Mouse (Mus musculus): Measurements from ENCODE around the gene Plekha6. TPM values are rescaled to one million over a fixed set of nuclear protein-coding genes. Genes with fewer than 3 reads are reported as not detected.

Gene Plekha6
- polyA plus RNA-seq, 1 experiment from 2014 or later = 23.4 TPM

- H3K27me3 ChIP-seq (replicated peaks) = no peaks in the 10 kb centered on the region
- no peak overlapping the region for H3K9ac ChIP-seq
- no peaks in the 10 kb centered on the region for H3K9me3 ChIP-seq
- H3K27ac ChIP-seq = no peak overlapping the region
- H3K4me2 ChIP-seq = no peak overlapping the region
- no peak overlapping the region for H3K4me3 ChIP-seq
- 94% methylated on average over 8 of the region's 8 CpGs for WGBS
- ATAC-seq (replicated peaks) = no peak
- no peaks in the 10 kb centered on the region for H3K36me3 ChIP-seq (replicated peaks)
- H3K4me1 ChIP-seq = no peaks in the 10 kb centered on the region
These were observed 15.9 kb upstream of the Plekha6 start for GRCm38 (mm10) chr1:133148122-133148521.

GRCm38 (mm10) chr1:133150556-133150955 is 13.5 kb upstream of the Plekha6 start:
- Histone ChIP-seq H3K27me3 (replicated peaks) (no peaks in the 10 kb centered on the region), H3K4me1 (no peaks in the 10 kb centered on the region), H3K9ac (no peak overlapping the region), H3K36me3 (replicated peaks) (no peaks in the 10 kb centered on the region), H3K27ac (no peak overlapping the region), H3K9me3 (no peaks in the 10 kb centered on the region), H3K4me3 (no peak overlapping the region), H3K4me2 (no peak overlapping the region)
- WGBS = 89% methylated on average over 2 of the region's 2 CpGs
- no peak for ATAC-seq (replicated peaks)

- Histone ChIP-seq H3K36me3 (replicated peaks) (no peaks in the 10 kb centered on the region), H3K9ac (no peak overlapping the region), H3K4me2 (no peak overlapping the region), H3K4me3 (no peak overlapping the region), H3K27me3 (replicated peaks) (no peaks in the 10 kb centered on the region), H3K4me1 (no peaks in the 10 kb centered on the region), H3K9me3 (no peaks in the 10 kb centered on the region), H3K27ac (no peak overlapping the region)
- no peak for ATAC-seq (replicated peaks)
- 91% methylated on average over 3 of the region's 3 CpGs for WGBS
These were observed 11.8 kb upstream of the Plekha6 start for GRCm38 (mm10) chr1:133152213-133152612.

GRCm38 (mm10) chr1:133155270-133155669 is 8.7 kb upstream of the Plekha6 start:
- no peak for ATAC-seq (replicated peaks)
- Histone ChIP-seq H3K4me2 (no peak overlapping the region), H3K4me3 (no peak overlapping the region), H3K9ac (no peak overlapping the region), H3K9me3 (no peaks in the 10 kb centered on the region), H3K4me1 (peaks cover 3% of the 10 kb centered on the region; the same call in 1 of the 2 replicates), H3K27me3 (replicated peaks) (no peaks in the 10 kb centered on the region), H3K27ac (no peak overlapping the region), H3K36me3 (replicated peaks) (no peaks in the 10 kb centered on the region)
- WGBS = 86% methylated on average over 6 of the region's 6 CpGs

- peaks cover 19% of the 10 kb centered on the region for H3K27me3 ChIP-seq (replicated peaks)
- no peak overlapping the region for H3K4me2 ChIP-seq
- no peaks in the 10 kb centered on the region for H3K9me3 ChIP-seq
- H3K4me3 ChIP-seq = no peak overlapping the region
- peaks cover 13% of the 10 kb centered on the region for H3K4me1 ChIP-seq
- ATAC-seq (replicated peaks) = no peak
- no peaks in the 10 kb centered on the region for H3K36me3 ChIP-seq (replicated peaks)
- no peak overlapping the region for H3K27ac ChIP-seq
- whole genome bisulfite sequencing = 57% methylated on average over 7 of the region's 7 CpGs
- no peak overlapping the region for H3K9ac ChIP-seq
These were observed 4.9 kb upstream of the Plekha6 start for GRCm38 (mm10) chr1:133159128-133159564.

GRCm38 (mm10) chr1:133161559-133161958 is 2.5 kb upstream of the Plekha6 start:
- no peak overlapping the region for H3K4me2 ChIP-seq
- H3K36me3 ChIP-seq (replicated peaks) = no peaks in the 10 kb centered on the region
- H3K9ac ChIP-seq = no peak overlapping the region
- H3K4me1 ChIP-seq = peaks cover 23% of the 10 kb centered on the region
- H3K9me3 ChIP-seq = no peaks in the 10 kb centered on the region
- H3K27ac ChIP-seq = no peak overlapping the region
- ATAC-seq (replicated peaks) = no peak
- H3K4me3 ChIP-seq = no peak overlapping the region
- H3K27me3 ChIP-seq (replicated peaks) = peaks cover 22% of the 10 kb centered on the region
- WGBS = 78% methylated on average over 4 of the region's 4 CpGs

- no peak overlapping the region for H3K27ac ChIP-seq
- H3K4me3 ChIP-seq = no peak overlapping the region
- H3K36me3 ChIP-seq (replicated peaks) = no peaks in the 10 kb centered on the region
- H3K9ac ChIP-seq = no peak overlapping the region
- H3K9me3 ChIP-seq = no peaks in the 10 kb centered on the region
- no peak for ATAC-seq (replicated peaks)
- H3K4me1 ChIP-seq = peaks cover 23% of the 10 kb centered on the region
- WGBS = 74% methylated on average over 10 of the region's 10 CpGs
- no peak overlapping the region for H3K4me2 ChIP-seq
- H3K27me3 ChIP-seq (replicated peaks) = peaks cover 22% of the 10 kb centered on the region
These were observed 2.0 kb upstream of the Plekha6 start for GRCm38 (mm10) chr1:133162046-133162445.

- Histone ChIP-seq H3K27ac (no peak overlapping the region), H3K9ac (no peak overlapping the region), H3K4me1 (peaks cover 23% of the 10 kb centered on the region), H3K4me3 (no peak overlapping the region), H3K9me3 (no peaks in the 10 kb centered on the region), H3K36me3 (replicated peaks) (no peaks in the 10 kb centered on the region), H3K27me3 (replicated peaks) (peaks cover 22% of the 10 kb centered on the region), H3K4me2 (peak overlapping the region; percentile 99; the same call in 1 of the 2 replicates)
- WGBS = 61% methylated on average over 8 of the region's 8 CpGs
- ATAC-seq (replicated peaks) = no peak
These were observed 1.0 kb upstream of the Plekha6 start for GRCm38 (mm10) chr1:133162981-133163380.

- Histone ChIP-seq H3K9ac (no peak overlapping the region), H3K9me3 (no peaks in the 10 kb centered on the region), H3K4me1 (peaks cover 20% of the 10 kb centered on the region), H3K36me3 (replicated peaks) (no peaks in the 10 kb centered on the region), H3K27me3 (replicated peaks) (peaks cover 22% of the 10 kb centered on the region), H3K4me2 (peak overlapping the region; percentile 99), H3K27ac (no peak overlapping the region), H3K4me3 (peak overlapping the region; percentile 56)
- 1% methylated on average over 10 of the region's 10 CpGs for WGBS
- ATAC-seq (replicated peaks) = no peak
These were observed 591 bp downstream of the Plekha6 start for GRCm38 (mm10) chr1:133164591-133165011.

- 36% methylated on average over 11 of the region's 11 CpGs for WGBS
- H3K4me2 ChIP-seq = peak overlapping the region; percentile 99; the same call in 1 of the 2 replicates
- ATAC-seq (replicated peaks) = no peak
- peaks cover 20% of the 10 kb centered on the region for H3K4me1 ChIP-seq
- H3K27ac ChIP-seq = no peak overlapping the region
- H3K27me3 ChIP-seq (replicated peaks) = peaks cover 22% of the 10 kb centered on the region
- H3K36me3 ChIP-seq (replicated peaks) = no peaks in the 10 kb centered on the region
- no peak overlapping the region for H3K9ac ChIP-seq
- no peaks in the 10 kb centered on the region for H3K9me3 ChIP-seq
- H3K4me3 ChIP-seq = no peak overlapping the region
These were observed 1.1 kb downstream of the Plekha6 start for GRCm38 (mm10) chr1:133165111-133165510.

GRCm38 (mm10) chr1:133168318-133169060 is 4.5 kb downstream of the Plekha6 start:
- Histone ChIP-seq H3K4me1 (peaks cover 16% of the 10 kb centered on the region), H3K9ac (no peak overlapping the region), H3K27me3 (replicated peaks) (peaks cover 6% of the 10 kb centered on the region; the same call in 1 of the 2 replicates), H3K4me3 (no peak overlapping the region), H3K9me3 (no peaks in the 10 kb centered on the region), H3K27ac (no peak overlapping the region), H3K36me3 (replicated peaks) (no peaks in the 10 kb centered on the region), H3K4me2 (no peak overlapping the region)
- ATAC-seq (replicated peaks) = no peak
- 44% methylated on average over 19 of the region's 19 CpGs for WGBS

- Histone ChIP-seq H3K4me2 (no peak overlapping the region), H3K9me3 (no peaks in the 10 kb centered on the region), H3K36me3 (replicated peaks) (no peaks in the 10 kb centered on the region), H3K27ac (no peak overlapping the region), H3K27me3 (replicated peaks) (no peaks in the 10 kb centered on the region), H3K9ac (no peak overlapping the region), H3K4me1 (no peaks in the 10 kb centered on the region), H3K4me3 (no peak overlapping the region)
- 69% methylated on average over 8 of the region's 8 CpGs for WGBS
- no peak for ATAC-seq (replicated peaks)
These were observed 6.2 kb downstream of the Plekha6 start for GRCm38 (mm10) chr1:133170196-133170595.

GRCm38 (mm10) chr1:133171357-133171756 is 7.3 kb downstream of the Plekha6 start:
- H3K4me3 ChIP-seq = no peak overlapping the region
- no peaks in the 10 kb centered on the region for H3K4me1 ChIP-seq
- no peaks in the 10 kb centered on the region for H3K27me3 ChIP-seq (replicated peaks)
- no peaks in the 10 kb centered on the region for H3K9me3 ChIP-seq
- ATAC-seq (replicated peaks) = no peak
- H3K4me2 ChIP-seq = no peak overlapping the region
- no peaks in the 10 kb centered on the region for H3K36me3 ChIP-seq (replicated peaks)
- 81% methylated on average over 9 of the region's 9 CpGs for WGBS
- H3K27ac ChIP-seq = no peak overlapping the region
- no peak overlapping the region for H3K9ac ChIP-seq
